Mouse (Mus musculus) retina, postnatal 7 days (tissue): ENCODE measurements around the gene Josd2.

Experiments used
- DNase-seq: peaks from one replicate; pipeline ENCODE4 v3.0.0-alpha.2; 2012; ENCODE audit warnings: low read depth, low spot score

Gene Josd2

DNA sequence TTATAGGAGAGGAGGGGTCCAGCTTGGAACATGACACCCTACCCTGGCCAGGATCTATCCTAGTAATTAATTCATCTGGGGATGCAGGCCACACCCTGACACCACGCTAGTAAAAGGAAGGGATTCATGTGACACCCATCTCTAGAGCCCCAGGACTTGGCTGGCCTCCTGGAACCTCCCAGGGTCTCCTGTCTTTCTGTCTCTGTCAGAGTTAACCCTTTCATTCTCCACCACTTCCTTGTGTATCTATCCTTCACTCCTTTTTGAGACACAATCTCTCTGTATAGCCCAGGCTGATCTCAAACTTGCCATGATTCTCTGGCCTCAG is 4.7 kb downstream of the Josd2 start:
- no peak for DNase-seq

DNA sequence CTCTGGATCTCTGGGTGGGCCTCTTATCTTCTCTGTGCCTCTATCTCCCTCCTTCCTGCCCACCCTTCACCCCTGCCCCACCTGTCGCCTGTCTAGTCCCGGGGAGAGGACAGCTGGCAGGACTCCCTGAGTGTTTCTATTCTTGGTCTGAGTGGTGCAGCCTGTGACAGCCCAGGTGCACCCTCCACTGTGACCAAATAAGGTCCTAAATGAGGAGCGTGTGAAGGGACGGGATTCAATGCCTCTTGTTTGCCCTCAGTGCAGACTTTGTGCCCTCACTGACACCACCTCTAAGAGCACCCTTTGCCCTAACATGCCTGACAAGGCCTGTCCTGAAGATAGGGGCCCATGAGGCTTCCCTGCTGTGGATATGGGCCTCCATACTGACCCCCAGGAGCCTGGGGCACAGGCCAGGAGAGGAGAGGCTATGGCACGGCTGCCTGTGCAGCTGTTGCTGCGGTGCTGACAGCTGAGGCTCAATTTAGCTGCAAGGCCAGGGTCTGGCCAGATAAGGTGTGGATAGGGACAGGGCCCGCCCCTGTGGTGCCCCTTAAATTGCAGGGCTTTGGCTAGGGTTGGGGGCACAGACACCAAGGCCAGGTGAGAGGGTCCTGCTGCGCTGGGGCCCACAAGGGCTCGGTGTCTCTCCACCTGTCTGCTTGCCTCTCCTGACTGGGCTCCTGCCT is 5.3 kb downstream of the Josd2 start:
- DNase-seq: no peak

- no peak for DNase-seq
Measured at GRCm38 (mm10) chr7:44474419-44474818, 6.6 kb downstream of the Josd2 start.

GRCm38 (mm10) chr7:44475046-44475614 is 7.3 kb downstream of the Josd2 start:
- no peak for DNase-seq

DNA sequence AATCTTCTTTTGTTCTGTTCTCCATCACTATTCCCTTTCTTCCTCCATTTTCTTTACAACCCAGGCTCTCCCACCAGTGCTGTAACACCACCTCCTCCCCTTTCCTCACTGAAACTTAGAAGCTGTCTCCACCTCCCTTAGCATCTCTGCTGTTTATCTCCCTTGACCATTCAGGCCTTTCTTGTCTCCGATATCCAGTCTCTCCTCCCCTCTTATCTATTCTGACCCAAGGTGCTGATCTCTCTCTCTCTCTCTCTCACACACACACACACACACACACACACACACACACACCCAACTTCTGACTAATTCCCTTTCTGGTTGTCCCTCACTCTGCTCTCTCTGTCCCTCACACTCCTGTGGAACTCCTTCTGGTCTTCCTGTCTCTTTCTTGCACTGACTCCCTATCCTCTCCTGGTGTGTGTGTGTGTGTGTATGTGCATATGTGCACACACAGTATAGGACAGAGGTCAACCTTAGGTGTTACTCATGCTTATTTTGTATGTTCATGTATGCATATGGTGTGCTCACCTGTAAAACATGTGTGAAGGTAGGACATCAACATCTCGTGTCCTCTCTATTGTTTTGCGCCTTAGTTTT is 15.2 kb downstream of the Josd2 start:
- DNase-seq: no peak

DNA sequence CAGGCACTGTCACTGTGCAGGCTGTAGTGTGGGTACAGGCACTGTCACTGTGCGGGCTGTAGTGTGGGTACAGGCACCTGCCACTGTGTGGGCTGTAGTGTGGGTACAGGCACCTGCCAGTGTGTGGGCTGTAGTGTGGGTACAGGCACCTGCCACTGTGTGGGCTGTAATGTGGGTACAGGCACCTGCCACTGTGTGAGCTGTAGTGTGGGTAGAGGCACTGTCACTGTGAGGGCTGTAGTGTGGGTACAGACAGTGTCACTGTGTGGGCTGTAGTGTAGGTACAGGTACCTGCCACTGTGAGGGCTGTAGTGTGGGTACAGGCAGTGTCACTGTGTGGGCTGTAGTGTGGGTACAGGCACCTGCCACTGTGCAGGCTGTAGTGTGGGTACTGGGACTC is 16.3 kb downstream of the Josd2 start:
- DNase-seq: no peak

- DNase-seq: peak; percentile 77
Measured at GRCm38 (mm10) chr7:44484841-44485571, 17.2 kb downstream of the Josd2 start.

- DNase-seq: no peak
Measured at GRCm38 (mm10) chr7:44485572-44486195, 17.9 kb downstream of the Josd2 start.

DNA sequence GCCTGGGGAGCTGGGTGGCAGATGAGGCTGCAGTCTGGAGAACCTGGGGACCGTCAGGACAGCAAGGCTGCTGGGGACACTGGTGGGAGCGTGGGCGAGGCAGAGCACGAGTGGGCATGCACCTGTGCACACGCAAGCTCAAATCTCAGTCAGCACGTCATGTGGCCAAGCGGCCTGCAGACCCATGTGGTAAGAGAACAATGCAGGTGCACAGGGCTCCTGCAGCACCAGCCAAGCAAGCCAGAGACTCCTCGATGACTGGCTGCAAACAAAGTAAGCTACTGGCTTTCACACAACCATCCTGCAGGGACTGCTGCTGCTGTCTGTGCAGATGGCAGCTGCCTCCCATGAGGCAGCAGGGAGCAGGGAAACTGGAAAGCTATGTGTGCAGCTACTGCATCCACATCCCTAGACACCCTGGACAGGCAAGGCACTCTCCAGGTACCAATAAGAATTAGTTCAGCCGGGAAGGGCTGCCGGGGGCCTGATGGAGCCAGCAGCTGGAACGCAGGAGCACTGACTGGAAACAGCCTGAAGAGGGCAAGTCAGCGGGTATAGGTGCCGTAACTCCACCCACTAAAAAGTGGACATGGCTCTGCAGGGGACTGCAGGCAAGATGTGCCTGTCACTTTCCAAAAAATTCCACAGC is 19.3 kb downstream of the Josd2 start:
- DNase-seq: no peak

DNA sequence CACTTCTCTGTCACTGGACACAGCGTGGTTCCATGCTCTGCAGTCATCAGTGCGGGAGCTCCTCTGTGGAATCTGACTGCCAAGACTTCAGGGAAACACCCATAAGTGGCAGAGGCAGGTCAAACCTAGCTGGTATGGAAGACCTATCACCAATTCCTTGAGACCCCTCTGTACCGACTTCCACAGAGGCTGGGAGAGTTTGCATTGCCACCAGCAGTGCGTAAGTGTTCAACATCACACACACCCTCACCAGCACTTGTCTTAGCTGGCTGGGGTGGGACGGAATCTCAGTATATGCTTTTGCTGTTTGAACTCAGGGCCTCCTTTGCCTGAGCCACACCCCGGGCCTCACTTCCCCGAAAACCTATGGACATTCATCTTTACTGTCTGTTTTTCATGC is 20.2 kb downstream of the Josd2 start:
- DNase-seq: no peak

DNA sequence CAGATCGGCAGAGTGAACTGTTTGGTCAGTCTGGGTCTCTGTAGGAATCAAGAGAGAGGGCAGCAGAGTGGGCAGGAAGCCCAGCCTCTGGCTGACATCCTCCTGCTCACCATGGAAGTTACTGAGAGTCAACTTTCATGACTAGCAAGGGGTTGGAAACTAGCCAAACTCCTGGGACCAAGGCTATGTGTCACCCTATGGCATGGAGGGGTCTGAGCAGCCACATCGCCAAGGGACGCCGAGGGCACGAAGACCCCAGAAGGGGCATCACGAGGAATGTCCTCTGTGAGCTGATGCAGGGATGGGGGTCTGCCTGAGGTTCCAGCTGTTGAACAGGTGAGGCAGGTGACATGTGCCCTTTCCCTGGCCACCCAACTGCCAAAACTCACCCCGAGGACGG is 20.8 kb downstream of the Josd2 start:
- no peak for DNase-seq

GRCm38 (mm10) chr7:44490281-44490680 is 22.5 kb downstream of the Josd2 start:
- no peak for DNase-seq

DNA sequence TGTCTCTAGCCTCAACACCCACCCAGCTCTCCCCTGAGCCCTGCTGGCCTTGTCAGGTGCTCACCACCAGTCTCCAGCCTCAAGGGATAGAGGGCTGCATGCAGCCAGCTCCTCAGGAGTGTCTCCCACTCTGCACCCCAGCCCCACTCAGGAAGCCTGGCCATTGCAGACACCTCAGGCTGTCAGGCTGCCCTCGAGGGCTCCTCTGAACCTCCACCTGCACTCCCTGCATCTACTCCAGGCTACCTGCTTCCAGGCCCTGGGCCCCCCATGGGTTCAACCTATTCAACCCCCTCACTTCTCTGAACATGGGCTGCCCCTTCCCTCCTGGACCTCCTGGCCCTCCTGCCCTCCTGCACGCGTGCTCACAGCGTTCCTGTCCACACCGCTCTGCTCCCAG is 23.6 kb downstream of the Josd2 start:
- no peak for DNase-seq

GRCm38 (mm10) chr7:44492166-44492826 is 24.5 kb downstream of the Josd2 start:
- DNase-seq: no peak

DNA sequence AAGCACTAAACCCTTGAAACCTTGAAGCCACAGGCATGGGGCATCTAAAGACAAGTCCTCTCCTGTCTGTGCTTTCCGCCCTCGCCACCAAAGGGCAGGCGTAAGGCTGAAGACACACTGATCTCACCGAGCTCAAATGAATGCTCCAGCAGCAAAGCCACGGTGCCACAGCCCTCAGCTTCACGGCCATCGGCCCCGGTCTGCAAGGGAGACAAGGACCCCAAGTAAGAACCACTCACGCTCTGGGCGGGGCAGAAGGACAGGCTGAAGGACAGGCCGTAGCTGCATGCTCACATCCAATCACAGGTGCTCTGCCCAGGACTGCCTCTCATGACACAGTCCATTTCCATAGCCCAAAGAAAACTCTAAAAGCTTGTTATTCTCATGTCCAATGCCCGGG is 26.9 kb downstream of the Josd2 start:
- DNase-seq: no peak

GRCm38 (mm10) chr7:44495086-44495485 is 27.3 kb downstream of the Josd2 start:
- DNase-seq: no peak

DNA sequence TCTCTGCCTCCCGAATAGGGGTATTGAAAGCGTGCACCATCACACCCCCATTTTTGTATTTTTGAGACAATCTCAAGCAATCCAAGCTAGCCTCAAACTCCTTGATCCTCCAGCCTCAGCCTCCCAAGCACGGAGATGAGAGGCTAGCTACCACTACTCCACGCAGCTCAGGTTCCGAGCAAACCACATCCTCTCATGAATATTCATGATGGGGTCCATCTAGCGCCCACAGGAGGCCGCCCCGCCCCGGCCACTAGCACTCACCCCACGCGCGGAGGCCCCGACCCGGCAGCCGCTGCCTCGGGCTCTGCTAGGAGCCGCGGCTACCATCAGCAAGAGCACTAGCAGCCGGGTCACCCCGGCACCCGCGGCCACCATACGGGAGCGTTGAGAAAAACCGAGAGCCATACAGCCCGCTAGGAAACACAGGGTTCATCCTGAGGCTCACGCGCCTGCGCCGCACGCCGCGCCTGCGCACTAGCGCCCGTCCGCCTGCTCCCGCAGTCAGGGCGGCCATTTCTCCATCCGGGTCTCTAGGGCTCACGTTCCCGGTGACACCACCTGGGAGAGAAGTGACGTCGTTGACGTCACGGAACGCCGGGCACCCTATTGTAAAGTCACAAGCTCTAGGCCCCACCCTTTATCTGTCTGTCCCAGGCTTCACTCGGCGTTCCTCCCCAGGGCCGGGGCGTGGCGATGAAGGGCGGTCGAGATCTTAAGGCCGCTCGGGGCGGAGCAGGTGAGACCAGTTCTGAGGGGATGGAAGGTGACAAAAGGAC is 28.4 kb downstream of the Josd2 start, which contains the start of the genes Emc10 and Fam71e1:
Gene Emc10 (minus strand): TSS at position 538 of the 779 bp plus-strand sequence.
Gene Fam71e1 (plus strand): TSS at position 590 of the 779 bp plus-strand sequence.
- peak; percentile 99 for DNase-seq

DNA sequence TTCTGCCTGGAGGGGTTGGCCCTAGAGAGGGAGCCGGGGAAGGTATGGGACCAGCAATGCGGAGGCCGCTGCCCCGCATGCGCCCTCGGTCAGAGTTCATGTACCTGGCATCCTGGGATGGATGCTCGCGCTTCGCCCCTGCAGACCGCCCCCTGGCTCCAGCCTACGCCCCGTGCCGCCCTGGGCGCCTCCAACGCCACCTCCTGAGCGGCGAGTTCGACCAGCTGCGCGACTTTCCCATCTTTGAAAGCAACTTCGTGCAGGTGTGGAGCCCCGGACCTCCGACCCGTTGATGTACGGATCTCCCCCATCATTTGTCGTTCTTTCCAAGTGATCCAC is 29.0 kb downstream of the Josd2 start:
- no peak for DNase-seq

GRCm38 (mm10) chr7:44497361-44498055 is 29.7 kb downstream of the Josd2 start:
- DNase-seq: no peak

GRCm38 (mm10) chr7:44498922-44499321 is 31.1 kb downstream of the Josd2 start:
- DNase-seq: no peak
